Mouse (Mus musculus): Measurements from ENCODE around the gene Wfdc5.

GRCm38 (mm10) chr2:164154007-164154406, 28.5 kb downstream of the Wfdc5 start:
- no peak for TF ChIP-seq CTCF (conservative IDR thresholded peaks at IDR 0.05 in 1 of 2, IDR thresholded peaks at IDR 0.05 in 1 of 2; ENCODE audit: low read depth in 2 of 2, low read length in 2 of 2)
- TF ChIP-seq POLR2A (IDR thresholded peaks at IDR 0.05; ENCODE audit: low read depth, low read length) = no peak
- no peak for TF ChIP-seq MXI1 (IDR thresholded peaks at IDR 0.05; ENCODE audit: low read depth, low read length)
- TF ChIP-seq UBTF (IDR thresholded peaks at IDR 0.05; ENCODE audit: low read depth, low read length) = no peak
- TF ChIP-seq IRF4 (IDR thresholded peaks at IDR 0.05; ENCODE audit: low read depth, low read length) = no peak

Measured in CH12.LX (cell line).